ENCODE assay signal across 8 mouse cellular contexts in the genomic region with DNA sequence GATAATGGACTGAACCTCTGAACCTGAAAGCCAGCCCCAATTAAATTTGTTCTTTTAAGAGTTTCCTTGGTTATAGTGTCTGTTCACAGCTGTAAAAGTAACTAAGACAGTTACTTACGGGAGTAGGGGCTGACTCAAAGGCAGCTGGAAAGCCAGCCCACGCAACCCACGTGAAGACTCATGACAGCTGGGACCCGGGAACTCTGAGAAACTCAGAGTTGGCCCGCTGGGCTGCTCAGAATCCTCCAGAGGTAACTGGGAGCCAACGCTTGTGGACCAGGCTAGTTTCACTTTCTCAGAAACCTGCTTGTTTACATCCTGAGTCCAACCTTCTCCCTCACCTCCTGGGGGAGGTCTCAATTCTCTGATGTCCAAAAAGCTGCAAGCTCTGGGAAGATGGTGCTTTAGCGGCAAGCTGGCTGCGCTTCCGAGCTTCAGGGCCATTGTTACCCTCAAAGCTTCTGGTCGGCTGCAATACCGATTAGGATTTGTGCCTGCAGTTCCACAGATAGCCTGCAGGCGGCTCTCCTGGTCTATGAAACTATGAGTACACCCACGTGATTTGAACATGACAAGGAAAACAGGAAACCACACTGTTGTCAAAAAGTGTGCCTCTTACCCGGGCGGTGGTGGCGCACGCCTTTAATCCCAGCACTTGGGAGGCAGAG. TPM values are rescaled to one million over a fixed set of nuclear protein-coding genes. Genes with fewer than 3 reads are reported as not detected.
DNase-seq lines count a peak whose midpoint lies in the region; ATAC-seq and TF ChIP-seq lines count a peak whose summit lies in the region.

No protein-coding gene starts in this region.

- H3K4me3 ChIP-seq in bone marrow, adult 2 months (replicated peaks; ENCODE audit: control insufficient read depth, low read depth, low read length): peak overlapping the region; percentile 85
- peak overlapping the region; percentile 45 for H3K4me3 ChIP-seq in heart, embryonic 10.5 days
- H3K4me3 ChIP-seq in kidney, embryonic 14.5 days (ENCODE audit: low read length): peak overlapping the region; percentile 18; the same call in 1 of the 2 replicates
- peak overlapping the region; percentile 25 for H3K4me3 ChIP-seq in limb, embryonic 15.5 days
- no peak overlapping the region for H3K4me3 ChIP-seq in midbrain, postnatal 0 days (ENCODE audit: low read depth, low read length)

- peak; percentile 68 for TF ChIP-seq CTCF in bone marrow, adult 2 months (IDR thresholded peaks at IDR 0.05; ENCODE audit: control insufficient read depth, insufficient read depth, low read length)
- TF ChIP-seq CTCF in midbrain, postnatal 0 days (IDR thresholded peaks at IDR 0.05): peak; percentile 91

- H3K4me1 ChIP-seq in bone marrow, adult 2 months (ENCODE audit: control insufficient read depth, insufficient read depth, low read length): peaks cover 6% of the 10 kb centered on the region
- H3K4me1 ChIP-seq in heart, embryonic 10.5 days: peaks cover 4% of the 10 kb centered on the region
- no peaks in the 10 kb centered on the region for H3K4me1 ChIP-seq in kidney, embryonic 14.5 days (ENCODE audit: control insufficient read depth, insufficient read depth, low read length)
- peaks cover 5% of the 10 kb centered on the region; the same call in 1 of the 2 replicates for H3K4me1 ChIP-seq in limb, embryonic 15.5 days
- no peaks in the 10 kb centered on the region for H3K4me1 ChIP-seq in midbrain, postnatal 0 days (ENCODE audit: insufficient read depth, low read length)

- TF ChIP-seq POLR2A in bone marrow, adult 2 months (IDR thresholded peaks at IDR 0.05; ENCODE audit: borderline replicate concordance, control insufficient read depth, low read depth, low read length): no peak

- peak; percentile 99 for DNase-seq in A20 (ENCODE audit: low read depth, low spot score)
- peak; percentile 91 for DNase-seq in heart, embryonic 10.5 days (ENCODE audit: low spot score)
- DNase-seq in midbrain, postnatal 0 days (ENCODE audit: low spot score): peak; percentile 94
- DNase-seq in spleen, postnatal 10 days (ENCODE audit: low spot score in 2 of 2): peak; percentile 97

- no peaks in the 10 kb centered on the region for H3K9me3 ChIP-seq in heart, embryonic 10.5 days
- no peaks in the 10 kb centered on the region for H3K9me3 ChIP-seq in kidney, embryonic 14.5 days (ENCODE audit: control insufficient read depth, low read length)
- H3K9me3 ChIP-seq in limb, embryonic 15.5 days: no peaks in the 10 kb centered on the region
- no peaks in the 10 kb centered on the region for H3K9me3 ChIP-seq in midbrain, postnatal 0 days (ENCODE audit: low read length)

- H3K36me3 ChIP-seq in heart, embryonic 10.5 days: peaks cover 15% of the 10 kb centered on the region
- H3K36me3 ChIP-seq in kidney, embryonic 14.5 days (ENCODE audit: control insufficient read depth, insufficient read depth, low read length): peaks cover 14% of the 10 kb centered on the region
- H3K36me3 ChIP-seq in limb, embryonic 15.5 days: peaks cover 13% of the 10 kb centered on the region
- peaks cover 14% of the 10 kb centered on the region for H3K36me3 ChIP-seq in midbrain, postnatal 0 days (ENCODE audit: insufficient read depth, low read length)

- WGBS in bone marrow, adult 2 months: 2% methylated on average over 17 of the region's 17 CpGs
- WGBS in heart, embryonic 10.5 days: 16% methylated on average over 17 of the region's 17 CpGs
- 13% methylated on average over 17 of the region's 17 CpGs for WGBS in kidney, embryonic 14.5 days
- WGBS in limb, embryonic 15.5 days: 11% methylated on average over 17 of the region's 17 CpGs
- 13% methylated on average over 17 of the region's 17 CpGs for WGBS in midbrain, postnatal 0 days

- H3K4me2 ChIP-seq in kidney, embryonic 14.5 days (replicated peaks; ENCODE audit: low read depth, low read length): peak overlapping the region; percentile 39; the same call in 1 of the 2 replicates
- peak overlapping the region; percentile 36 for H3K4me2 ChIP-seq in limb, embryonic 15.5 days
- H3K4me2 ChIP-seq in midbrain, postnatal 0 days (ENCODE audit: low read depth, low read length, poor library complexity, severe bottlenecking): peak overlapping the region; percentile 27; the same call in 1 of the 2 replicates

- peaks cover 44% of the 10 kb centered on the region for H3K27me3 ChIP-seq in heart, embryonic 10.5 days (ENCODE audit: insufficient read depth, poor library complexity, severe bottlenecking)
- peaks cover 9% of the 10 kb centered on the region for H3K27me3 ChIP-seq in kidney, embryonic 14.5 days (ENCODE audit: control insufficient read depth, insufficient read depth, low read length)
- peaks cover 40% of the 10 kb centered on the region for H3K27me3 ChIP-seq in limb, embryonic 15.5 days
- no peaks in the 10 kb centered on the region for H3K27me3 ChIP-seq in midbrain, postnatal 0 days (ENCODE audit: insufficient read depth, low read length)

- peak overlapping the region; percentile 45 for H3K9ac ChIP-seq in kidney, embryonic 14.5 days (ENCODE audit: low read depth, low read length)
- H3K9ac ChIP-seq in limb, embryonic 15.5 days: no peak overlapping the region
- H3K9ac ChIP-seq in midbrain, postnatal 0 days (replicated peaks; ENCODE audit: low read length, poor library complexity, severe bottlenecking): no peak overlapping the region

- H3K27ac ChIP-seq in bone marrow, adult 2 months (ENCODE audit: control insufficient read depth, insufficient read depth, low read depth, low read length, poor library complexity): peak overlapping the region; percentile 96
- H3K27ac ChIP-seq in heart, embryonic 10.5 days: 0 out of 2 replicates have a peak overlapping the region, but pooled peaks have one; percentile 22
- no peak overlapping the region for H3K27ac ChIP-seq in kidney, embryonic 14.5 days (ENCODE audit: low read depth, low read length)
- H3K27ac ChIP-seq in limb, embryonic 15.5 days: no peak overlapping the region
- no peak overlapping the region for H3K27ac ChIP-seq in midbrain, postnatal 0 days (ENCODE audit: low read depth, low read length)

- ATAC-seq in erythroblast, adult 5-6 weeks (replicated peaks; ENCODE audit: low FRiP score, poor library complexity, severe bottlenecking): peak; percentile 68
- ATAC-seq in kidney, embryonic 14.5 days (ENCODE audit: low FRiP score, low TSS enrichment): no peak
- ATAC-seq in limb, embryonic 15.5 days (ENCODE audit: insufficient number of reproducible peaks, low FRiP score, low TSS enrichment, low read depth): no peak
- no peak for ATAC-seq in midbrain, postnatal 0 days (ENCODE audit: low FRiP score)

RNA-seq across cellular contexts. Expression of a gene that starts 4.6 kb away (rescaled TPM):
- polyA plus RNA-seq in bone marrow, adult 2 months (2011; ENCODE audit: insufficient read depth, insufficient read length, low replicate concordance, missing spikeins): 399 and 727 TPM in 2 replicates
- total RNA-seq in erythroblast, adult 5-6 weeks (2015; ENCODE audit: low replicate concordance): 117 and 224 TPM in 2 replicates
- total RNA-seq in erythroblast, adult 5-6 weeks (2017; ENCODE audit: low replicate concordance): 217 and 402 TPM in 2 replicates
- 22.5 and 25.0 TPM in 2 replicates for polyA plus RNA-seq in heart, embryonic 10.5 days (2016; fragmentation: Nextera tagmentation; extraction: Ambion mirVana)
- 38.3 and 42.8 TPM in 2 replicates for polyA plus RNA-seq in kidney, embryonic 14.5 days (2014; fragmentation: Nextera tagmentation; extraction: Ambion mirVana)
- 84.7 and 93.0 TPM in 2 replicates for polyA plus RNA-seq in limb, embryonic 15.5 days (2015; fragmentation: Nextera tagmentation; extraction: Ambion mirVana)
- total RNA-seq in midbrain, postnatal 0 days (2014; rRNA removed): 75.4 and 78.0 TPM in 2 replicates
- 130 and 148 TPM in 2 replicates for polyA plus RNA-seq in midbrain, postnatal 0 days (2015; fragmentation: Nextera tagmentation; extraction: Ambion mirVana)

RNA-seq across cellular contexts. Expression of a gene that starts 16.4 kb away (rescaled TPM):
- 275 and 374 TPM in 2 replicates for polyA plus RNA-seq in bone marrow, adult 2 months (2011; ENCODE audit: insufficient read depth, insufficient read length, low replicate concordance, missing spikeins)
- total RNA-seq in erythroblast, adult 5-6 weeks (2015; ENCODE audit: low replicate concordance): 65.7 and 80.5 TPM in 2 replicates
- 48.1 and 50.2 TPM in 2 replicates for total RNA-seq in erythroblast, adult 5-6 weeks (2017; ENCODE audit: low replicate concordance)
- 367 and 489 TPM in 2 replicates for polyA plus RNA-seq in heart, embryonic 10.5 days (2016; fragmentation: Nextera tagmentation; extraction: Ambion mirVana)
- 525 and 616 TPM in 2 replicates for polyA plus RNA-seq in kidney, embryonic 14.5 days (2014; fragmentation: Nextera tagmentation; extraction: Ambion mirVana)
- 401 and 418 TPM in 2 replicates for polyA plus RNA-seq in limb, embryonic 15.5 days (2015; fragmentation: Nextera tagmentation; extraction: Ambion mirVana)
- total RNA-seq in midbrain, postnatal 0 days (2014; rRNA removed): 261 and 288 TPM in 2 replicates
- polyA plus RNA-seq in midbrain, postnatal 0 days (2015; fragmentation: Nextera tagmentation; extraction: Ambion mirVana): 320 and 329 TPM in 2 replicates

RNA-seq across cellular contexts. Expression of a gene that starts 22.4 kb away (rescaled TPM):
- polyA plus RNA-seq in bone marrow, adult 2 months (2011; ENCODE audit: insufficient read depth, insufficient read length, low replicate concordance, missing spikeins): 9.9 and 24.9 TPM in 2 replicates
- total RNA-seq in erythroblast, adult 5-6 weeks (2015; ENCODE audit: low replicate concordance): 0.58 and 1.0 TPM in 2 replicates
- total RNA-seq in erythroblast, adult 5-6 weeks (2017; ENCODE audit: low replicate concordance): 2.2 TPM in 1 of 2 replicates, not detected in the other
- polyA plus RNA-seq in heart, embryonic 10.5 days (2016; fragmentation: Nextera tagmentation; extraction: Ambion mirVana): 8.4 and 10.4 TPM in 2 replicates
- 3.3 and 6.0 TPM in 2 replicates for polyA plus RNA-seq in kidney, embryonic 14.5 days (2014; fragmentation: Nextera tagmentation; extraction: Ambion mirVana)
- polyA plus RNA-seq in limb, embryonic 15.5 days (2015; fragmentation: Nextera tagmentation; extraction: Ambion mirVana): 11.2 and 11.8 TPM in 2 replicates
- 17.0 and 18.5 TPM in 2 replicates for total RNA-seq in midbrain, postnatal 0 days (2014; rRNA removed)
- 11.2 and 12.3 TPM in 2 replicates for polyA plus RNA-seq in midbrain, postnatal 0 days (2015; fragmentation: Nextera tagmentation; extraction: Ambion mirVana)

RNA-seq across cellular contexts. Expression of a gene that starts 24.5 kb away (rescaled TPM):
- 4.1 and 9.9 TPM in 2 replicates for polyA plus RNA-seq in bone marrow, adult 2 months (2011; ENCODE audit: insufficient read depth, insufficient read length, low replicate concordance, missing spikeins)
- total RNA-seq in erythroblast, adult 5-6 weeks (2015; ENCODE audit: low replicate concordance): 1.0 and 2.7 TPM in 2 replicates
- total RNA-seq in erythroblast, adult 5-6 weeks (2017; ENCODE audit: low replicate concordance): 3.8 TPM in 1 of 2 replicates, not detected in the other
- polyA plus RNA-seq in heart, embryonic 10.5 days (2016; fragmentation: Nextera tagmentation; extraction: Ambion mirVana): 6.5 and 10.1 TPM in 2 replicates
- polyA plus RNA-seq in kidney, embryonic 14.5 days (2014; fragmentation: Nextera tagmentation; extraction: Ambion mirVana): 5.3 and 6.4 TPM in 2 replicates
- 3.7 and 3.8 TPM in 2 replicates for polyA plus RNA-seq in limb, embryonic 15.5 days (2015; fragmentation: Nextera tagmentation; extraction: Ambion mirVana)
- total RNA-seq in midbrain, postnatal 0 days (2014; rRNA removed): 109 and 117 TPM in 2 replicates
- 210 and 232 TPM in 2 replicates for polyA plus RNA-seq in midbrain, postnatal 0 days (2015; fragmentation: Nextera tagmentation; extraction: Ambion mirVana)

RNA-seq across cellular contexts. Expression of a gene that starts 37.3 kb away (rescaled TPM):
- not detected in 2 replicates for polyA plus RNA-seq in bone marrow, adult 2 months (2011; ENCODE audit: insufficient read depth, insufficient read length, low replicate concordance, missing spikeins)
- total RNA-seq in erythroblast, adult 5-6 weeks (2015; ENCODE audit: low replicate concordance): not detected in 2 replicates
- not detected in 2 replicates for total RNA-seq in erythroblast, adult 5-6 weeks (2017; ENCODE audit: low replicate concordance)
- polyA plus RNA-seq in heart, embryonic 10.5 days (2016; fragmentation: Nextera tagmentation; extraction: Ambion mirVana): 0.30 TPM in 1 of 2 replicates, not detected in the other
- polyA plus RNA-seq in kidney, embryonic 14.5 days (2014; fragmentation: Nextera tagmentation; extraction: Ambion mirVana): 0.89 TPM in 1 of 2 replicates, not detected in the other
- polyA plus RNA-seq in limb, embryonic 15.5 days (2015; fragmentation: Nextera tagmentation; extraction: Ambion mirVana): 0.41 and 0.77 TPM in 2 replicates
- not detected in 2 replicates for total RNA-seq in midbrain, postnatal 0 days (2014; rRNA removed)
- 0.33 TPM in 1 of 2 replicates, not detected in the other for polyA plus RNA-seq in midbrain, postnatal 0 days (2015; fragmentation: Nextera tagmentation; extraction: Ambion mirVana)

Comparison
In these comparisons a context has a peak if more than half of its experiments do, and no peak if none do; other contexts are left out.
1. H3K27ac ChIP-seq: peak in bone marrow, adult 2 months (single experiment) and heart, embryonic 10.5 days (single experiment); none in kidney, embryonic 14.5 days (single experiment), limb, embryonic 15.5 days (single experiment) and midbrain, postnatal 0 days (single experiment).
2. Peak in every context shown above with its lines, with median percentiles within 50 percentile points of each other: DNase-seq and H3K4me2 ChIP-seq.